Mouse (Mus musculus) spleen, postnatal 14 days (tissue): ENCODE results near the gene Clec11a.

Source experiments
- DNase-seq, 2 experiments: peaks; one replicate each; pipeline ENCODE4 v3.0.0; 2021 to 2022; ENCODE audit warnings: low spot score in 2 of 2

Clec11a gene

DNA sequence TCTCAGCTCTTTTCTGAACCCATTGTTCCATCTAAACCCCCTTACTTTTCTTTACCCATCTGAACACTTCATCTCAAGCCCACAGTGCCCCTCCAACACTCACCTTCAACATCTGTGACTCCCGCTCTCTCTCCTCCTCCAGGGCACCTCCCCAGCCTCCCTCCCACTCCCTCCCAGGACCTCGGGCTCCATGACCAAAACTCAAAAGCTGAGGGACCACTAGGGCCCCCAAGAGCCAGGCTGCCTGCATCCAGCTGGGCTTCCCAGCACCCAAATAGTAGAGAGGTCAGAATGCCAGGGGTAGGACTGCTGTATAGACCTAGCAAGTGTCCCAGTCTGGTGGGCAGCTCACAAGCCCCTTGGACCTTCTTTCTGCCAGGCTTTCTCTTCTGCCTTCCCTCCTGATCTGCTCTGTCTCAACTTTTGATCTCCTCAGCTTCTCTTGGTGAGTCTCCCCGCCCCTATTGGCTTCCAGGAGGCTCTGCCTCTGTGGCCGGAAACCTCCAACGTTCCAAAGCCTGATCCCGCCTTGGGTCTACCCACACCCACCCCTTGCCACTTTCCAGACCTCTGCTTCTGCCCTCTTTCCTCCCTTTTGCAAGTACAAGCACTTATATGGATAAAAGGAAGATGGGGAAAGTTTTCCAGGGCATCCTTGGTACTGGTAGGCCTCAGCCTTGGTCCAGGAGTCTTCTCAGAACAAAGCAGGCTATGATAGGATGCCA, at the start of gene Clec11a:
TSS of gene Clec11a (minus strand) at position 387 of the 725 bp plus-strand sequence.
- DNase-seq: no peak

DNA sequence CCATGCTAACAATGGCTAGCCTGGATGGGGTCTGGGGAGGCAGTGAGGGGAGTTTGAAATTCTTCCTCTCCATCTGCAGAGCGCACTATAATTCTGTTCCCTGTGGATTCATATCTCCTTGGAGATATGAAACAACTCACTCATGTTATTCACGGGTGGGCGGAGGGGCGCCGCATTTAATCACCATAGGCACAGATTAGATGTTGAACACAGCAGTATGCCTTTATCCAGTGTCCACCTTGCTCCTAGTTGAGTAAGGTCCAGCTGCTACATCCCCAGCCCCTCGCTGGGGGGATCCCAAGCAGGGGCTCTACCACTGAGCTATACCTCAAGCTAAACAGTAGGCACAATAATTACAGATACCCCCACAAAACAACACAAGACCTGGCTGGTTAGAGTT, 48.7 kb upstream of the Clec11a start:
- no peak for DNase-seq

DNA sequence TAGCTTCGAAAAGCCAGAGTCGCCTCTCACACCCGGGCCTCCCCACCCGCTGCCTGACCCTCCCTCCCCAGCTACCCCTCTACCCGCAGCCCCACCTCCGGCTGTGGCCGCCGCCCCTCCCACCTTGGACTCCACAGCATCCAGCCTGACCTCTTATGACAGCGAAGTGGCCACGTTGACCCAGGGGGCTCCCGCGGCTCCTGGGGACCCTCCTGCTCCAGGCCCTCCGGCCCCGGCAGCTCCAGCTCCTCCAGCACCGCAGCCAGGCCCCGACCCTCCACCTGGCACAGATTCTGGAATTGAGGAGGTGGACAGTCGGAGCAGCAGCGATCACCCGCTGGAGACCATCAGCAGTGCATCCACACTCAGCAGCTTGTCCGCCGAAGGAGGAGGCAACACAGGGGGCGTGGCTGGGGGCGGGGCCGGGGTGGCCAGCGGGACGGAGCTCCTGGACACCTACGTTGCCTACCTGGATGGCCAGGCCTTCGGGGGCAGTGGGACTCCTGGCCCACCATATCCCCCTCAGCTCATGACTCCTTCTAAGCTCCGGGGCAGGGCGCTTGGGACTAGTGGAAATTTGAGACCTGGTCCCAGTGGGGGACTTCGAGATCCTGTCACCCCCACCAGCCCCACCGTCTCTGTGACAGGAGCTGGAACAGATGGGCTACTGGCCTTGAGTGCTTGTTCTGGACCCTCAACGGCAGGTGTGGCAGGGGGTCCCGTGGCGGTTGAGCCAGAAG, 47.1 kb upstream of the Clec11a start:
- DNase-seq: no peak

- no peak for DNase-seq
Measured at GRCm38 (mm10) chr7:44352750-44353600, 46.3 kb upstream of the Clec11a start.

GRCm38 (mm10) chr7:44351881-44352749, 45.4 kb upstream of the Clec11a start:
- DNase-seq: no peak

DNA sequence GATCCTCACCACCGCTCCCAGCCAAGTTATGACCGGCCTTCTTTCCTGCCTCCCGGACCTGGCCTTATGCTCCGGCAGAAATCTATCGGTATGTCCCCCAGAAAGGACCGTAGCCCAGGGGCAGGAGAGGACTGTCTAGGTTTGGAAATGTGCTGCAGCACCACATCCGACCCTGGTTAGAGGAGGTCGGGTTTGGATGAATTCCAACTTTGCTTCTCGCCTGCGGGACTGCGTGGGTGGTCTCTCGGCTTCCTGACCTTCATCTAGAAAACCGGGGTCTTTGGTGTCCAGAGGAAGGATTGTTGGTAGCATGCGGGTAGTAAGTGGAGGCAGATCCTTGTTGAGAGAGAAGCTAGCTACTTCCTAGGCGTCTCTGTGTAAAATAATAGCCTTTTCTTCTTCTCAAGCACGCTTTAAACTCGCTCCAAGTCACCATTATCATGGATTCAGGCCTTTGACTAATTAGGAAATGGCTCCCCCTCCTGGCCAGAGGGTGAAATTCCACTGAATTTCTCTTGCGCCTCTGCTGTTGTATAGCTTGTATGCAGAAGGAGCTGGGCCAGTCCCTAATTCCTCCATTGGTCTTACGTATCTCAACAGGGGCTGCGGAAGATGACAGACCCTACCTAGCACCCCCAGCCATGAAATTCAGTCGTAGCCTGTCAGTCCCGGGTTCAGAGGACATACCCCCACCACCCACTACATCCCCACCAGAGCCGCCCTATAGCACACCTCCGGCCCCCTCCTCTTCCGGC, 44.4 kb upstream of the Clec11a start:
- peak; percentile 40 to 65 for DNase-seq

DNA sequence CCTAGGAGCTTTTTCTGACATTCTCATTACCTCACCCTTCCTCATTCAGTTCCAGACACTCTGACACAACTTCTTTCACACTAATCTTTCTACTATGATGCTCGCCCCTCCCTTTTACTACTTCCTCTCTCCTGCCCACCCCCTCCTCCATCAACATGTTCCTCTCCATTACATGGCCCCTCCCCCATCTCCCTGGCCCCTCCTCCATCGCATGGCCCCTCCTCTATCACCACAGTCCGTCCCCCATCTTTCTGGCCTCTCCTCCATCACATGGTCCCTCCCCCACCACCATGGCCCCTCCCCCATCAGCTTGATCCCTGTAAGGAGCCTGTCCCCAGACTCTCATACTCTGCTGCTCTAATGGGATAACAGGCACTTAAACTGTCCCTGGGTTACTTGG, 42.3 kb upstream of the Clec11a start:
- no peak for DNase-seq

- DNase-seq: no peak
Measured at GRCm38 (mm10) chr7:44344622-44345021, 37.9 kb upstream of the Clec11a start.

DNA sequence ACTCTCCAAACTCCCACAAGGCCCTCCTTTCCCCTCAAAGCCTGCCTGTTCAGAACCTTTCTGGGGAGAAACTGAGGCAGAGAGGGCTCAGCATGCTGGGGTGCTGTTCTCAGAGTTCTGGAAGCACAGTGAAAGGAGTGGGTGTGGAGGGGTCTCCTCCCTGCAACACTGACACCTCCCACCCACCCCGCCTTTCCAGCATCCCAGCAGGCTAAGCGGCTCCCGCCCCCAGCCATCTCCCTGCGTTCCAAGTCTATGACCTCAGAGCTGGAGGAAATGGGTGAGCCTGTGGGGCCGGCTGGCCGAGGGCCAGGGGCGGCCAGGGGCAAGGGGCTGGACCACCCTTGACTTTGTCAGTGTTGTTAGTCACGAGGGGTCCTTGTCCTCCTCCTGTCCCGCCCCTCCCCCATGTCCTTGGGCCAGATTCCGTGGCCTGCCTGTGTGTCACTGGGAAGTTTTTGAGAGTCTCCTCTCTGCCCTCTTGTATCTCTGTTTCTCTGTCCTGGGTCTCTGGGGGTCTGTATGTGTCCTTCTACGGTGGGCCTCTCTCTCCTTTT, 36.8 kb upstream of the Clec11a start:
- no peak for DNase-seq

GRCm38 (mm10) chr7:44341714-44342113, 35.0 kb upstream of the Clec11a start:
- no peak for DNase-seq

- no peak for DNase-seq
Measured at GRCm38 (mm10) chr7:44341119-44341518, 34.4 kb upstream of the Clec11a start.

- no peak for DNase-seq
Measured at GRCm38 (mm10) chr7:44340226-44340625, 33.5 kb upstream of the Clec11a start.

- no peak for DNase-seq
Measured at GRCm38 (mm10) chr7:44337121-44337849, 30.6 kb upstream of the Clec11a start.

DNA sequence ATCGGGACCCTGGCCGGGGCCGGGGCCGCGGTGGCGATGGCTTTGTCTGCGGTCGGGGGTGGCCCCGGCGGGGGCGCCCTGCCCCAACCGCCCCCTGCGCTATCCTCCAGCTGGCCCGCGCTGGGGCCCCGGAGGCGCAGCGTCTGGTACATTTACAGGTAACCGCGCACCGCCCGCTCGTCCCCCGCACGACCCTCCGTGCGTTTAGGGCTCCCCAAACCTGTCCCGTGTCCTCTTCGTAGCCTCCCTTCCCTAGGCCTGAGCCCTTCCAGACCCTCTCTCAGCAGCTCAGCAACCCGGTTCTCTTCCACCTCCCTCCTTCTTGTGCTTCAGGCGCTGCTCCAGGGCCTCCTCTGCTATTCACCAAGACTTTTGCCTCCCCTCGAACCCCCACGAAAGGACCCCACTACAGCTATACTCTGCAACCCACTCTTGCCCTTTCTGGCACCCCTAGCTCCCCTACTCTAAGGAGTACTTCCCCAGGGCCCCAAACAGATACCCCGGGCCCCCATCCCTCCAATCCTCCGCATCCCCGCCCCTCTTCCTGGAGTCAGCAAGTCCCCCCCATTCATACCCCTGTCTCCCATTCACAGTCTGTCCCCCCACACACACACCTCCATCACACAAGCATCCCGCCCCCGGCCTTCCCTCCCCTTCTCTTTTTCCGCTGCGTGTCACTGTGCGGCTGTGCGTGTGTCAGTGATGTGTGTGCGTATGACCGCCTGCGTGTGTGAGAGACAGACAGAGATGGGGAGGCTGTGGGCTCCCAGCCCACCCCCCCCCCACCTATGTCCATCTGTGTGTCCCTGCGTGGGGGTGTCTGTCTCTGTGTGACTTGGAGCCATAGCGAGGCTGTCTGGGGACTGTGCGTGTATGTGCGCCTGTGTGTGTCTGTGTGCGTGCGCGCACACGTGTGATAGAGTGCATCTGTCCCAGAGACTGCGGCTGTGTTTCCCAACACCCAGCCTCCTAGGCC, 29.6 kb upstream of the Clec11a start:
- no peak for DNase-seq

- DNase-seq: no peak
Measured at GRCm38 (mm10) chr7:44335031-44335878, 28.6 kb upstream of the Clec11a start.

GRCm38 (mm10) chr7:44334139-44334538, 27.4 kb upstream of the Clec11a start:
- no peak for DNase-seq

- no peak for DNase-seq
Measured at GRCm38 (mm10) chr7:44332336-44332735, 25.6 kb upstream of the Clec11a start.
